Mouse (Mus musculus): ENCODE data around the gene Hist1h1c.

DNA sequence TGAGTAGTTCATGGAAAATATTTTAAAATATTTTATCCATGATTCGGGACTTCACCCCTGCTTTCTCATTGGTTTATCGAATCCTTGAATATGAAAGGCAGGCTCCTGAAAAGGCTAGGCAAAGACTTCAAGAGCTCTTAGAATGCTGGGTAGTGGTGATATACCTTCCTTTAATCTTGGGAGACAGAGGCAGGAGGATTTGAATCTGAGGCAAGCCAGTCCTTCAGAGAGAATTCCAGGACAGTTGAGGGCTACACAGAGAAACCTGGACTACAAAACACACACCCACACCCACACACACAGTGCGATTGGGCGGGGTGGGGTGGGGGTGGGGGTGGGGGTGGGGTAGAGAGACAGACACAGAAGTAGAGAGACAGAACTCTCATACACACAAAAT, 9.3 kb downstream of the Hist1h1c start:
- TF ChIP-seq EP300 (IDR thresholded peaks at IDR 0.05; ENCODE audit: insufficient read depth, low read depth, low read length) (no peak), CTCF (IDR thresholded peaks at IDR 0.05; ENCODE audit: low read depth, low read length) (no peak)
